Mouse (Mus musculus) gonadal fat pad, adult 2 months (tissue): ENCODE data around the gene H3f3a. TPM values are rescaled to one million over a fixed set of nuclear protein-coding genes. Genes with fewer than 3 reads are reported as not detected.
A peak's percentile ranks its signal among the peaks of the same experiment; 100 is the strongest.
"Not testable (repeated sequence)": the region's sequence is repeated elsewhere in the genome, so short reads cannot be mapped to it uniquely, and the experiment has no call there.

ENCODE experiments used
- DNase-seq: peaks from one replicate; pipeline ENCODE4 v3.0.0-alpha.2; 2012; ENCODE audit warnings: low read depth
- polyA plus RNA-seq: library from polyadenylated mRNA; depleted of rRNA; stranded (reverse); fragments of >200 nt; gene quantifications from 2 replicates; pipeline ENCODE4 v1.2.3, GENCODE M21; 2012; rRNA removed

The H3f3a gene
- 399 and 407 TPM in 2 replicates for polyA plus RNA-seq

GRCm38 (mm10) chr1:180813885-180814740, at the start of gene H3f3a:
H3f3a (minus strand) TSS chr1:180813943.
- no peak for DNase-seq

- no peak for DNase-seq
Measured at GRCm38 (mm10) chr1:180860030-180860429, 46.3 kb upstream of the H3f3a start.

- DNase-seq = no peak
Measured at GRCm38 (mm10) chr1:180858763-180859162, 45.0 kb upstream of the H3f3a start.

- peak; percentile 73 for DNase-seq
Measured at GRCm38 (mm10) chr1:180850316-180851270, 36.9 kb upstream of the H3f3a start, which contains the start of gene Sde2. Sde2 (plus strand) TSS chr1:180851127.

- no peak for DNase-seq
Measured at GRCm38 (mm10) chr1:180849701-180850301, 36.1 kb upstream of the H3f3a start.

- DNase-seq = peak; percentile 81
Measured at GRCm38 (mm10) chr1:180848511-180849241, 34.9 kb upstream of the H3f3a start.

- no peak for DNase-seq
Measured at GRCm38 (mm10) chr1:180848114-180848510, 34.4 kb upstream of the H3f3a start.

- DNase-seq = no peak
Measured at GRCm38 (mm10) chr1:180841561-180842300, 28.0 kb upstream of the H3f3a start.

GRCm38 (mm10) chr1:180839201-180839910, 25.6 kb upstream of the H3f3a start:
- no peak for DNase-seq

GRCm38 (mm10) chr1:180838014-180838413, 24.3 kb upstream of the H3f3a start:
- DNase-seq = no peak

- no peak for DNase-seq
Measured at GRCm38 (mm10) chr1:180837186-180837585, 23.4 kb upstream of the H3f3a start.

GRCm38 (mm10) chr1:180836467-180836866, 22.7 kb upstream of the H3f3a start:
- not testable (repeated sequence) for DNase-seq

- DNase-seq = no peak
Measured at GRCm38 (mm10) chr1:180835273-180836015, 21.7 kb upstream of the H3f3a start.

- DNase-seq = peak; percentile 77
Measured at GRCm38 (mm10) chr1:180830588-180831346, 17.0 kb upstream of the H3f3a start.

- no peak for DNase-seq
Measured at GRCm38 (mm10) chr1:180830175-180830574, 16.4 kb upstream of the H3f3a start.

GRCm38 (mm10) chr1:180829775-180830174, 16.0 kb upstream of the H3f3a start:
- no peak for DNase-seq

GRCm38 (mm10) chr1:180826634-180827033, 12.9 kb upstream of the H3f3a start:
- DNase-seq = no peak

GRCm38 (mm10) chr1:180824721-180825120, 11.0 kb upstream of the H3f3a start:
- no peak for DNase-seq
